Mouse (Mus musculus): Measurements from ENCODE around the gene Tesc.

GRCm38 (mm10) chr5:118085313-118085712 lies 57.8 kb downstream of the Tesc start:
- no peak for TF ChIP-seq CTCF (IDR thresholded peaks at IDR 0.05; ENCODE audit: low read depth, low read length)
- TF ChIP-seq POLR2A (IDR thresholded peaks at IDR 0.05; ENCODE audit: borderline replicate concordance, low read depth, low read length), result no peak
